Comparison of ENCODE assay signal across 8 mouse cellular contexts in genomic region chr13:45966586-45966985, GRCm38 (mm10). TPM values are rescaled to one million over a fixed set of nuclear protein-coding genes. Genes with fewer than 3 reads are reported as not detected.
DNase-seq lines count a peak whose midpoint lies in the region; ATAC-seq and TF ChIP-seq lines count a peak whose summit lies in the region.

No protein-coding gene starts in this region.

- peak overlapping the region; percentile 87 for H3K9ac ChIP-seq in heart, postnatal 0 days (replicated peaks; ENCODE audit: low read depth, low read length)
- no peak overlapping the region for H3K9ac ChIP-seq in limb, embryonic 12.5 days (replicated peaks)
- no peak overlapping the region for H3K9ac ChIP-seq in midbrain, postnatal 0 days (replicated peaks; ENCODE audit: low read length, poor library complexity, severe bottlenecking)

- H3K9me3 ChIP-seq in heart, postnatal 0 days (replicated peaks; ENCODE audit: control insufficient read depth, low read length), result no peaks in the 10 kb centered on the region
- no peaks in the 10 kb centered on the region for H3K9me3 ChIP-seq in limb, embryonic 12.5 days
- no peaks in the 10 kb centered on the region for H3K9me3 ChIP-seq in midbrain, postnatal 0 days (ENCODE audit: low read length)

- no peaks in the 10 kb centered on the region for H3K27me3 ChIP-seq in heart, postnatal 0 days (ENCODE audit: control insufficient read depth, insufficient read depth, low read length)
- peaks cover 8% of the 10 kb centered on the region for H3K27me3 ChIP-seq in limb, embryonic 12.5 days
- H3K27me3 ChIP-seq in midbrain, postnatal 0 days (ENCODE audit: insufficient read depth, low read length), result no peaks in the 10 kb centered on the region

- peak overlapping the region; percentile 69 for H3K4me3 ChIP-seq in heart, postnatal 0 days (ENCODE audit: low read depth, low read length)
- H3K4me3 ChIP-seq in limb, embryonic 12.5 days (replicated peaks), result peak overlapping the region; percentile 82; the same call in 1 of the 2 replicates
- peak overlapping the region; percentile 93 for H3K4me3 ChIP-seq in midbrain, postnatal 0 days (ENCODE audit: low read depth, low read length)

- H3K36me3 ChIP-seq in heart, postnatal 0 days (replicated peaks; ENCODE audit: control insufficient read depth, insufficient read depth, low read length), result no peaks in the 10 kb centered on the region
- H3K36me3 ChIP-seq in limb, embryonic 12.5 days, result no peaks in the 10 kb centered on the region
- H3K36me3 ChIP-seq in midbrain, postnatal 0 days (ENCODE audit: insufficient read depth, low read length), result no peaks in the 10 kb centered on the region

- 4% methylated on average over 14 of the region's 14 CpGs for WGBS in heart, postnatal 0 days
- 3% methylated on average over 14 of the region's 14 CpGs for WGBS in limb, embryonic 12.5 days
- WGBS in midbrain, postnatal 0 days, result 2% methylated on average over 14 of the region's 14 CpGs

- TF ChIP-seq CTCF in heart, postnatal 0 days (IDR thresholded peaks at IDR 0.05; ENCODE audit: low read depth), result peak; percentile 66
- peak; percentile 78 for TF ChIP-seq CTCF in midbrain, postnatal 0 days (IDR thresholded peaks at IDR 0.05)

- no peak for TF ChIP-seq EP300 in heart, postnatal 0 days (IDR thresholded peaks at IDR 0.05; ENCODE audit: low read depth)

- peak overlapping the region; percentile 92 for H3K27ac ChIP-seq in heart, postnatal 0 days (ENCODE audit: low read depth)
- no peak overlapping the region for H3K27ac ChIP-seq in limb, embryonic 12.5 days
- no peak overlapping the region for H3K27ac ChIP-seq in midbrain, postnatal 0 days (ENCODE audit: low read depth, low read length)

- peak; percentile 11 for DNase-seq in thymus, postnatal 14 days
- DNase-seq in thymus, postnatal 36 days, result no peak
- peak; percentile 73 for DNase-seq in embryo, embryonic 10.5 days (ENCODE audit: low spot score)
- peak; percentile 83 for DNase-seq in heart, postnatal 0 days (ENCODE audit: low spot score)
- peak; percentile 74 for DNase-seq in midbrain, postnatal 0 days (ENCODE audit: low spot score)
- DNase-seq in frontal cortex, postnatal 36 days (ENCODE audit: low spot score in 2 of 2), result no peak
- no peak for DNase-seq in layer of hippocampus, adult 9-11 months

- no peak for ATAC-seq in heart, postnatal 0 days (ENCODE audit: insufficient read depth, low read depth)
- ATAC-seq in limb, embryonic 12.5 days (ENCODE audit: insufficient number of reproducible peaks, insufficient read depth, low FRiP score, low TSS enrichment, low read depth), result no peak
- no peak for ATAC-seq in midbrain, postnatal 0 days (ENCODE audit: low FRiP score)

- H3K4me2 ChIP-seq in heart, postnatal 0 days (ENCODE audit: low read depth, low read length), result peak overlapping the region; percentile 95
- peak overlapping the region; percentile 89 for H3K4me2 ChIP-seq in limb, embryonic 12.5 days
- peak overlapping the region; percentile 63 for H3K4me2 ChIP-seq in midbrain, postnatal 0 days (ENCODE audit: low read depth, low read length, poor library complexity, severe bottlenecking)

- H3K4me1 ChIP-seq in heart, postnatal 0 days (ENCODE audit: control insufficient read depth, insufficient read depth), result peaks cover 17% of the 10 kb centered on the region
- H3K4me1 ChIP-seq in limb, embryonic 12.5 days (replicated peaks), result peaks cover 30% of the 10 kb centered on the region
- H3K4me1 ChIP-seq in midbrain, postnatal 0 days (ENCODE audit: insufficient read depth, low read length), result no peaks in the 10 kb centered on the region

RNA-seq across cellular contexts. Expression of gene Atxn1, which starts 1.8 kb away (rescaled TPM):
- total RNA-seq in heart, postnatal 0 days (2014; rRNA removed; ENCODE audit: low replicate concordance), result 15.0 and 19.5 TPM in 2 replicates
- 8.2 and 10.3 TPM in 2 replicates for polyA plus RNA-seq in heart, postnatal 0 days (2015; fragmentation: Nextera tagmentation; extraction: Ambion mirVana)
- 2.5 and 2.7 TPM in 2 replicates for polyA plus RNA-seq in limb, embryonic 12.5 days (2016; fragmentation: Nextera tagmentation; extraction: Ambion mirVana)
- 26.6 and 31.4 TPM in 2 replicates for total RNA-seq in midbrain, postnatal 0 days (2014; rRNA removed)
- polyA plus RNA-seq in midbrain, postnatal 0 days (2015; fragmentation: Nextera tagmentation; extraction: Ambion mirVana), result 9.3 and 12.0 TPM in 2 replicates

Comparison
In these comparisons a context has a peak if more than half of its experiments do, and no peak if none do; other contexts are left out.
1. DNase-seq: peak in thymus, postnatal 14 days (single experiment), embryo, embryonic 10.5 days (single experiment), heart, postnatal 0 days (single experiment) and midbrain, postnatal 0 days (single experiment); none in thymus, postnatal 36 days (0 of 2), frontal cortex, postnatal 36 days (0 of 2) and layer of hippocampus, adult 9-11 months (single experiment).
2. Peak in every context shown above with its lines, with median percentiles within 50 percentile points of each other: H3K4me2 ChIP-seq and H3K4me3 ChIP-seq.